Mouse (Mus musculus) natural killer cell, adult 2 months (primary cell): ENCODE results near the gene Fam53a.

Source experiments
- DNase-seq, 2 experiments: peaks; one replicate each; pipeline ENCODE4 v3.0.0; 2022; ENCODE audit warnings: low spot score in 2 of 2

The Fam53a gene

GRCm38 (mm10) chr5:33630615-33631014 lies 1.2 kb upstream of the Fam53a start:
- DNase-seq = no peak

- DNase-seq = peak in 1 of 2 experiments; percentile 12
Measured at GRCm38 (mm10) chr5:33630061-33630460, 626 bp upstream of the Fam53a start.

- DNase-seq = peak; percentile 62 to 64
Measured at GRCm38 (mm10) chr5:33628820-33629300, 575 bp downstream of the Fam53a start.

GRCm38 (mm10) chr5:33627968-33628367 lies 1.5 kb downstream of the Fam53a start:
- DNase-seq = no peak

GRCm38 (mm10) chr5:33623766-33624165 lies 5.7 kb downstream of the Fam53a start:
- DNase-seq = no peak

GRCm38 (mm10) chr5:33622671-33623070 lies 6.8 kb downstream of the Fam53a start:
- DNase-seq = no peak

GRCm38 (mm10) chr5:33614391-33614790 lies 15.0 kb downstream of the Fam53a start:
- DNase-seq = no peak

GRCm38 (mm10) chr5:33611795-33612194 lies 17.6 kb downstream of the Fam53a start:
- DNase-seq = no peak

- no peak for DNase-seq
Measured at GRCm38 (mm10) chr5:33609226-33609625, 20.2 kb downstream of the Fam53a start.

- no peak for DNase-seq
Measured at GRCm38 (mm10) chr5:33607434-33607833, 22.0 kb downstream of the Fam53a start.

- no peak for DNase-seq
Measured at GRCm38 (mm10) chr5:33606631-33607030, 22.8 kb downstream of the Fam53a start.

- no peak for DNase-seq
Measured at GRCm38 (mm10) chr5:33605314-33605713, 24.1 kb downstream of the Fam53a start.

- DNase-seq = no peak
Measured at GRCm38 (mm10) chr5:33593620-33594019, 35.8 kb downstream of the Fam53a start.

- peak; percentile 56 to 59 for DNase-seq
Measured at GRCm38 (mm10) chr5:33589221-33589888, 40.1 kb downstream of the Fam53a start.

GRCm38 (mm10) chr5:33588066-33588465 lies 41.4 kb downstream of the Fam53a start:
- DNase-seq = no peak

- DNase-seq = no peak
Measured at GRCm38 (mm10) chr5:33587498-33588058, 41.9 kb downstream of the Fam53a start.

- DNase-seq = no peak
Measured at GRCm38 (mm10) chr5:33580336-33580735, 49.1 kb downstream of the Fam53a start.

GRCm38 (mm10) chr5:33574207-33574606 lies 55.2 kb downstream of the Fam53a start:
- DNase-seq = no peak

GRCm38 (mm10) chr5:33565886-33566285 lies 63.5 kb downstream of the Fam53a start:
- no peak for DNase-seq

- no peak for DNase-seq
Measured at GRCm38 (mm10) chr5:33556277-33556995, 73.0 kb downstream of the Fam53a start.
